Mouse (Mus musculus) ES-E14 (cell line): ENCODE measurements around the gene Wnt9a.

Experiments
- CHD2 ChIP-seq: IDR thresholded peaks from 2 replicates; pipeline ENCODE4 v1.6.1; 2014; ENCODE audit warnings: mild to moderate bottlenecking, low read depth, low read length, inconsistent platforms
- MAFK ChIP-seq: IDR thresholded peaks from 2 replicates; pipeline ENCODE4 v1.6.1; 2014; ENCODE audit warnings: mild to moderate bottlenecking, low read depth, low read length, inconsistent platforms; ENCODE audit not compliant: insufficient read depth
- ZNF384 ChIP-seq: IDR thresholded peaks from 2 replicates; pipeline ENCODE4 v1.6.1; 2012; ENCODE audit warnings: low read depth, low read length, inconsistent platforms

DNA sequence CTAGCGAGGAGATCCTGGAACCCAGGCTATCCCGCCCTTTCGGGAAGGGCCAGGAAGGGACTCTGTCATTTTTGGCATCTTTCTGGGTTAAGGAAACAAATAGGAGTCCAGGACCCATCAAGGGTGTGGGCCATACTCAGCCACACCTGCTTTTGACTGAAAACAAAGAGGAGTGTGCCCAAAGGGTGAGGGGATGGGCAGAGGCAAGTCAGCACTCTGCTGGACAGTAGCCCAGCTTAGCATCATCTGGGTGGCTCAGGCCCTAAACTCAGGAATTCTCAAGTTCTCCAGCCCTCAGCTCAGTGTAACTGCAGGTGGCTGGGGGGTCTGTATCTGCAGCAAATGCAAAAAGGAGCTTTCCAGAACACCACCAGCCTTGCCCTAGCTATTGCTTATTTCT, 71.3 kb downstream of the Wnt9a start:
- no peak for TF ChIP-seq MAFK
- no peak for TF ChIP-seq CHD2
- TF ChIP-seq ZNF384, result no peak
